Mouse (Mus musculus) embryo, embryonic 10.5 days (tissue): ENCODE data around the gene B3galt5.

ENCODE experiments used
- DNase-seq: peaks from one replicate; pipeline ENCODE4 v3.0.0-alpha.2; 2015; ENCODE audit warnings: low spot score

B3galt5 gene

GRCm38 (mm10) chr16:96235366-96235970, at the start of gene B3galt5:
TSS of gene B3galt5 (plus strand) at chr16:96235801.
- DNase-seq = peak; percentile 34

- DNase-seq = no peak
Observed at GRCm38 (mm10) chr16:96187619-96188018, 48.0 kb upstream of the B3galt5 start.

- peak; percentile 100 for DNase-seq
Observed at GRCm38 (mm10) chr16:96191531-96192506, 43.8 kb upstream of the B3galt5 start, which contains the start of gene Lca5l. TSS of gene Lca5l (minus strand) at chr16:96192271.

GRCm38 (mm10) chr16:96199913-96200701, 35.5 kb upstream of the B3galt5 start, which contains the start of gene Sh3bgr:
TSS of gene Sh3bgr (plus strand) at chr16:96200450.
- peak; percentile 79 for DNase-seq

DNA sequence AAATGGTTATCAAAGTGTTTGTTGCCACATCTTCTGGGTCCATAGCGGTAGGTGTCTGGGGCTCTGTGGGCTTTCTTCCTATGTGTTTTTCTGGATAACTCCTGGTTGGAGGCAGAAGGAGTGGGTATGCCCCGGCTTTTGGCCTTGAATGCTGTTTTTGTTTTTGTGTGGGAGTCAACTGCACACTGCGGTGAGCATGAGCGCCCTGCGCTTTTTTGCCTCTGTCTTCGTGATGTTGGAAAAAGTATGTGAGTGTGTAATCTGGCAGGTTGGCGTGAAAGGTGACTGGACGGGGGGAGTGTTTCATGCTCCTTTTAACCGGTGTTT, 34.9 kb upstream of the B3galt5 start:
- DNase-seq = no peak

GRCm38 (mm10) chr16:96201485-96202232, 33.9 kb upstream of the B3galt5 start:
- DNase-seq = peak; percentile 14

- no peak for DNase-seq
Observed at GRCm38 (mm10) chr16:96209789-96210188, 25.8 kb upstream of the B3galt5 start.

DNA sequence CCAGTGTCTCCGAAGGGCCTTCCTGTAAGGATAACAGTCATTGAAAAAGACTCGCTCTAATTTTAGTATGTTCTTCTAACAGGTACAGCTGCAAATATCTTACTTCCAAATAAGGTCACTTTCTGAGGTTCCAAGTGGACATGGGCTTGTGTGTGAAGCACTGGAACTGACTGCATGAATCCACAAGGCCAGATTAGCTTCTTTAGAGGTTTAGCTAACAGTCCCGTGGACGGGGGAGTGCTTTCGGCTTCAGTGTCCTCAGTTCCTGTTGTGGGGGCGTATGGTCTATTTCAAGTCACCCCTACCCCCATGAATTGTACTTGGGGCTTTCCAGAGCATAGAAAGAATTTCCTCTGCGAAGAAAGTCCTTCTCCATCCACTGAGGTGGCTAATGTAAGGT, 24.7 kb upstream of the B3galt5 start:
- DNase-seq = no peak

DNA sequence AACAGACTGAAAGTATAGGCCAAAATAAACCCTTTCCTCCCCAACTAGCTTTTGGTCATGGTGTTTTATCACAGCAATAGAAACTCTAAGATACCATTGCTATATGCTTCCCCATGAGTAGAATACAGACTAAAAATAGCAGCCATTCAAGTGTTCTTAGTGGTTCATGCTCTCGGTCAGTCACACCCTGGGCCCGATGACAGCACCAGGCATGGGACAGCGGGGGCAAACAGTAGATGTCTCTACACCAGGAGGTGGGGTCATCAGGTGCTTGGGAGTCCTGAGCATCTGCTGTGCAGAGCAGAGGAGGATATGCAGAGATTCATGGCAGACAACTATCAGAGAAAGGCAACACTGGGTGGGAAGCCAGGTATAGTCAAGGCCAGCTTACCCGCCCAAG, 22.6 kb upstream of the B3galt5 start:
- no peak for DNase-seq

DNA sequence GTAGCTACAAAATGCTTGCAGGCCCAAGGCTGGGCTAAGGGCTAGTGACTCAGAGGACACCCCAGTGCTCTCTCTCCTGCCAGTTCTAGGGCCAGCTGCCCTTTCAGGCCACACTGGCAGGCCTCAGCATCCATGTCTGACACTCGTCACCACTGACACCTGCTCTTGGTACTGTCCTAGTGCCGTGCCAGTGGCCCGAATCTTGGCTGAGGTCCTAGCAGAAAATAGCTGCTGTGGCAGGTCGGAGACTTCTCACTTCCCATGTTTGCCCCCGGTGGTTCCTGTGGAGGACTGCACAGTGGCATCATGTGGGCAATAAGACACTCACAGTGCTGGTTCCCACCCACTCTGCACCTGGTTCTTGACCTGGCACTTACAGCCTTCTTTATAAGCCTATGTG, 14.1 kb upstream of the B3galt5 start:
- no peak for DNase-seq

DNA sequence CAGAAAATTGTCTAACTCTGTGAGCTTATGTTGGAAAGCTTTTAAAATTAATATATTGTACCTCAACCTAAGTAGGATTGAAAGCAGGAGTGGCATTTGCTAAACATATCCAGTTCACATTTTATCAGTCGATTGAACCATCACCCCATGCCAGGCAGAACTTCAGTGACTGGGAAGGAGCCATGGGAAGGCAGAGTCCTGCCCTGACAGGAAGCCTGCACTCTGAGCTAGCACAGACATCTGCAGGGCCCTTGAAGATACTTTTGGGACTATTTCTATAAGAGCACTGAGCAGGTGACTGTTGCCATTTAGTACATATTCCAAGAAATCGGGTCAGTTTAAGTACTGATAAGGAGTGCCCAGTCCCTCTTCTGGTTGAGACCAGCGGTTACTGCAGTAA, 13.6 kb upstream of the B3galt5 start:
- DNase-seq = no peak

- DNase-seq = no peak
Observed at GRCm38 (mm10) chr16:96222452-96222851, 13.1 kb upstream of the B3galt5 start.

DNA sequence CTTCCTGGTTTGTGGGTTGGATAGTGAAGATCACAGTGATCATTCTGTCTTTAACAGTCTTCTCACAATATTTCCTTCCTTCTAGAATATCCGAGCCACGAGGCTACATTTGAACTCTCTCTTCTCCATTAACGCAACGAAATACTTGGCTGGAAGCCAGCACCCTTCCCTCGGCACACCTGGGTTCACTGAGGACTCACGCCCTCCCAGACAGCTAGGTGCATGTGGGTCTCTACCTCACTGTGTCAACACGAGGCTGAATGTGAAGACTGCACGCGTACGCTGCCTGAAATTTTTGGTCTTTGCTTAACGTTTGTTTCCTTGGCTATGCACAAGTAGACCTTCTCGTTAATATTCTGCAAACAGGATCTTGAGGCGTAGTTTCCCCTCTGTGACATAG, 7.2 kb upstream of the B3galt5 start:
- DNase-seq = no peak

DNA sequence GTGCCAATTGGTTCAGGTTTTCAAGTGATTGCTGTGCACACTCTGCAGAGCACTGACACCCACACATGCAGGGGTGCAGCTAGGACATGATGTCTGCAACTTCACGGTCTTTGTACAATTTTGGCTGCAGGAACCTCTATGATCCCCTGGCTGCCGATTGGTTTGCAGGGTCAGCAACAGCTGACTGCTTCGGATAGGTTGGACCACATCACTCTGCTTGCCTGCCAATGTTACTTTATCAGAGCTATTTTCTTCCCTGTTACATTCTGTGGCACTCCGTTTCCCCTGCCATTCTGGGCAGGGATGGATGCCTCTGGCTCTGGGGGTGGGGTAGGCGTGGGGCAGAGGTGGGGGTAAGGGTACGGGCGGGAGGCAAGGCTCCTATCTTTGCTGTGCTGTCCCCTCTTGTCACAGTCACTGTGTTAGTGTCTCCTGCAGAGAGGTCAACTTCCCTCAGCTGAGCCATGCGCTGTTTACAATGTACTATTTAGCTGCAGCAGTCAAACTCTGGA, 6.5 kb upstream of the B3galt5 start:
- no peak for DNase-seq

GRCm38 (mm10) chr16:96230411-96230810, 5.2 kb upstream of the B3galt5 start:
- DNase-seq = peak; percentile 93

DNA sequence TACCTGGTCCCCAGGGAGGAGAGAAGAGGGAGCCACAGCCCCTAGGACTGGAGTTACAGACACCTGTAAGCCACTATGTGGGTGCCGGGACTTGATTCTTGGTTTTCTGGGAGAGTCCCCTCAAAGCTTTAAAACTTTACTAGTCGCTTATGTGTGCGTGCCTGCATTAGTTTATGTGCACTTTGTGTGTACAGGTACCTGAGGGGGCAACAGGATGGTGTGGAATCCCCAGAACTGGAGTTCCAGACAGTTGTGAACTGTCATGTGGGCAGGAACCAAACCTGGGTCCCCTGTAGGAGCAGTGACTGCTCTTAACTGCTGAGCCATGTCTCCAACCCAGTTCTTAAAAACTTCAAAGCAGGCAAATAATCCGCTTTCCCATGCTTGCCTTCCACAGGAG, 4.3 kb upstream of the B3galt5 start:
- no peak for DNase-seq

GRCm38 (mm10) chr16:96231974-96232373, 3.6 kb upstream of the B3galt5 start:
- DNase-seq = no peak

GRCm38 (mm10) chr16:96233996-96234395, 1.6 kb upstream of the B3galt5 start:
- no peak for DNase-seq

DNA sequence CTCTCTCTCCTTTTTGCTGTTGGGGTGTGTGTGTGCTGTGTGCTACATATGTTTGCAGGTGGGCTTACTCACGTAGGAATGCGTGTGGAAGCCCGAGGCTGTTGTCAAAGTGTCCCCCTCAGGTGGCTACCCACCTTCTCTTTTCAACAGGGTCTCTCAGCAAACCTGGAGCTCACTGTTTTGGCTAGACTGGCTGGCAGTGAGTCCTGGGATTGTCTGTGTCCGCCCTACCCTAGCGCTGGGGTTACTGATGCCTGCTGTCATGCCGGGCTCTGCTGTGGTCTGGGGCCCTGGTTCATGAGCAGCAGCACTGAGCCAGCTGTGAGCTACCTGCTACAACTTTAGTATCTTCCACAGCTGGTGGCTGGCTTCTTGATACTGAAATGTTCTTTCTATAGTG, 8.9 kb downstream of the B3galt5 start:
- DNase-seq = no peak

GRCm38 (mm10) chr16:96249635-96250034, 14.0 kb downstream of the B3galt5 start:
- DNase-seq = no peak

DNA sequence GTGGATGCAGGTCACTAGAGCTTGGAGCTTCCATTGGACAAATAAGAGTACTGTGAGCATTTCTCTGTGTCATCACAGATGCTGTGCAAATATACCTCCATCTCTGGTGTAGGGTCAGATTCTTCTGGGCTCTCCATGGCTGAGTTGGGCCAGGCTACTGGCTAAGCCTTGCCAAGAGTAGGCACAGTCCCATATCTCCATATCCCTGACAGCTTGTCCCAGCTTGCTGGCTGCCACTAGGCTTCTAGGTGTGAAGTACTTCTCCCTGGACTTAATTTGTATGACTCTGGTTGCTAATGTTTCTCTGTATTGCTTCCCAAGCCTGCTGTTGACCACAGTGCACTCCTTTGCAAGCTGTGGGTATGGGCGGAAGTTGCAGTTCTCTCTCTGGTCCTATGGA, 16.5 kb downstream of the B3galt5 start:
- DNase-seq = no peak

GRCm38 (mm10) chr16:96258429-96258828, 22.8 kb downstream of the B3galt5 start:
- no peak for DNase-seq
